Mouse (Mus musculus) heart, postnatal 25 days (tissue): ENCODE results near the gene Dixdc1. TPM values are rescaled to one million over a fixed set of nuclear protein-coding genes. Genes with fewer than 3 reads are reported as not detected.

Experiments used
- DNase-seq: peaks from one replicate; pipeline ENCODE4 v3.0.0; 2022; ENCODE audit warnings: low spot score
- intact Hi-C: fragments of 180-260 bp; cut with DNase I; formaldehyde crosslinking; loops from one replicate; pipeline ENCODE4 v1.15.1; 2025
- total RNA-seq, 2 experiments: library from RNA; stranded (reverse); gene quantifications; 2 replicates each; pipeline ENCODE4 v1.2.3; 2021

Gene Dixdc1
- 1 to 10 TPM; 2.5 to 5.3 TPM for total RNA-seq

GRCm38 (mm10) chr9:50738914-50739870, at the start of gene Dixdc1:
Gene Dixdc1, minus strand, starts transcription at chr9:50739517.
- DNase-seq = peak; percentile 88
- intact Hi-C loops = no loop called here

GRCm38 (mm10) chr9:50782155-50782554, 42.8 kb upstream of the Dixdc1 start:
- no peak for DNase-seq

GRCm38 (mm10) chr9:50776162-50776760, 36.9 kb upstream of the Dixdc1 start:
- no peak for DNase-seq
- intact Hi-C loops = no loop called here

More at GRCm38 (mm10) chr9:50782155-50782554, 42.8 kb upstream of the Dixdc1 start:
- intact Hi-C loops = no loop called here

GRCm38 (mm10) chr9:50775662-50776126, 36.4 kb upstream of the Dixdc1 start:
- intact Hi-C loops = no loop called here
- no peak for DNase-seq

GRCm38 (mm10) chr9:50774991-50775612, 35.8 kb upstream of the Dixdc1 start, which contains the start of the genes Alg9 and 1110032A03Rik:
Gene Alg9, plus strand, starts transcription at chr9:50775019.
Gene 1110032A03Rik, minus strand, starts transcription at chr9:50775520.
- intact Hi-C loops = no loop called here
- DNase-seq = peak; percentile 67

GRCm38 (mm10) chr9:50774026-50774462, 34.7 kb upstream of the Dixdc1 start:
- no peak for DNase-seq
- intact Hi-C loops = no loop called here

GRCm38 (mm10) chr9:50770011-50770410, 30.7 kb upstream of the Dixdc1 start:
- DNase-seq = no peak
- intact Hi-C loops = no loop called here

- intact Hi-C loops = loop anchor here (5.0 kb wide), 2 partner anchors 41 to 111 kb away; partner anchors contain the start of gene Dlat
- peak; percentile 96 for DNase-seq
These were observed 29.0 kb upstream of the Dixdc1 start, which contains the start of gene Fdxacb1 for GRCm38 (mm10) chr9:50768107-50769002. Gene Fdxacb1, plus strand, starts transcription at chr9:50768236.

GRCm38 (mm10) chr9:50767531-50768106, 28.3 kb upstream of the Dixdc1 start:
- intact Hi-C loops = loop anchor here (5.0 kb wide), 2 partner anchors 40 to 110 kb away; partner anchors contain the start of gene Dlat
- no peak for DNase-seq

- no peak for DNase-seq
- intact Hi-C loops = no loop called here
These were observed 24.0 kb upstream of the Dixdc1 start for GRCm38 (mm10) chr9:50763331-50763730.

- no peak for DNase-seq
- intact Hi-C loops = no loop called here
These were observed 22.4 kb upstream of the Dixdc1 start for GRCm38 (mm10) chr9:50761520-50762243.

- intact Hi-C loops = no loop called here
These were observed 17.4 kb upstream of the Dixdc1 start for GRCm38 (mm10) chr9:50756711-50757110.

GRCm38 (mm10) chr9:50753947-50754346, 14.6 kb upstream of the Dixdc1 start:
- DNase-seq = no peak
- intact Hi-C loops = no loop called here

More at GRCm38 (mm10) chr9:50756711-50757110, 17.4 kb upstream of the Dixdc1 start:
- no peak for DNase-seq

- peak; percentile 89 for DNase-seq
- intact Hi-C loops = no loop called here
These were observed 13.7 kb upstream of the Dixdc1 start for GRCm38 (mm10) chr9:50752784-50753615.

- intact Hi-C loops = no loop called here
These were observed 12.8 kb upstream of the Dixdc1 start, which contains the start of gene Hspb2 for GRCm38 (mm10) chr9:50752054-50752602. Gene Hspb2, minus strand, starts transcription at chr9:50752354.

GRCm38 (mm10) chr9:50751323-50751722, 12.0 kb upstream of the Dixdc1 start, which contains the start of gene Cryab:
Gene Cryab, plus strand, starts transcription at chr9:50751325.
- intact Hi-C loops = no loop called here
- DNase-seq = no peak

More at GRCm38 (mm10) chr9:50752054-50752602, 12.8 kb upstream of the Dixdc1 start, which contains the start of gene Hspb2:
- no peak for DNase-seq

GRCm38 (mm10) chr9:50750706-50751105, 11.4 kb upstream of the Dixdc1 start:
- DNase-seq = no peak
- intact Hi-C loops = no loop called here
